Mouse (Mus musculus) forebrain, postnatal 0 days (tissue): ENCODE data around the gene Wipf2. TPM values are rescaled to one million over a fixed set of nuclear protein-coding genes. Genes with fewer than 3 reads are reported as not detected.
"Not testable (repeated sequence)": the region's sequence is repeated elsewhere in the genome, so short reads cannot be mapped to it uniquely, and the experiment has no call there.

Experiments
- ATAC-seq: fragments of 200-750 bp; cut with Nextera tagmentation; 2 replicates; pipeline ENCODE4 v1.8.0; 2017; ENCODE audit warnings: mild to moderate bottlenecking, moderate library complexity
- DNase-seq: peaks from one replicate; pipeline ENCODE4 v3.0.0-alpha.2; 2015
- H3K27ac ChIP-seq: fragments of 300-500 bp; sonication (generic); 2 replicates; pipeline ENCODE4 v1.5.1; 2014; ENCODE audit warnings: low read depth, mild to moderate bottlenecking, antibody characterized with exemption, low read length, moderate library complexity, mixed read lengths
- H3K27me3 ChIP-seq: fragments of 300-500 bp; sonication (generic); 2 replicates; pipeline ENCODE4 v1.6.1; 2014; ENCODE audit warnings: mild to moderate bottlenecking, low read length, mixed read lengths; ENCODE audit not compliant: insufficient read depth
- H3K36me3 ChIP-seq: fragments of 300-500 bp; sonication (generic); 2 replicates; pipeline ENCODE4 v1.6.1; 2014; ENCODE audit warnings: mild to moderate bottlenecking, moderate library complexity; ENCODE audit not compliant: insufficient read depth
- H3K4me1 ChIP-seq: fragments of 300-500 bp; sonication (generic); 2 replicates; pipeline ENCODE4 v1.6.1; 2014; ENCODE audit warnings: antibody characterized with exemption; ENCODE audit not compliant: insufficient read depth
- H3K4me2 ChIP-seq: fragments of 300-500 bp; sonication (generic); 2 replicates; pipeline ENCODE4 v1.6.1; 2014; ENCODE audit warnings: low read depth, mild to moderate bottlenecking, moderate library complexity
- H3K4me3 ChIP-seq: fragments of 300-500 bp; sonication (generic); 2 replicates; pipeline ENCODE4 v1.5.1; 2014; ENCODE audit warnings: low read depth, low read length, mixed read lengths
- H3K9ac ChIP-seq: fragments of 300-500 bp; sonication (generic); 2 replicates; pipeline ENCODE4 v1.6.1; 2014; ENCODE audit warnings: mild to moderate bottlenecking
- H3K9me3 ChIP-seq: fragments of 300-500 bp; sonication (generic); 2 replicates; pipeline ENCODE4 v1.6.1; 2016; ENCODE audit warnings: low read length
- CTCF ChIP-seq: sonication (generic); IDR thresholded peaks from 2 replicates; pipeline ENCODE4 v1.5.1; 2016; ENCODE audit warnings: antibody characterized with exemption, control low read depth, low read depth
- WGBS: fragments of 180-500 bp; shearing (Covaris S2); extraction: QIAGEN DNeasy Blood & Tissue Kit; methylation state at CpG from one replicate; pipeline ENCODE4 v1.1.7; 2014; 5-methylcytosine and 5-hydroxymethylcytosine counted together
- polyA plus RNA-seq: library from polyadenylated mRNA; unstranded; fragments of >200 nt; fragmentation: Nextera tagmentation; extraction: Ambion mirVana; gene quantifications from 2 replicates; pipeline ENCODE4 v1.2.1, GENCODE M21; 2015
- total RNA-seq: library from RNA; depleted of rRNA; stranded (reverse); fragments of >200 nt; gene quantifications from 2 replicates; pipeline ENCODE4 v1.2.3, GENCODE M21; 2014

Gene Wipf2
- total and polyA plus RNA-seq, 2 experiments from 2014 or later = 3.0 to 8.2 TPM

GRCm38 (mm10) chr11:98907437-98908173 is 44.2 kb downstream of the Wipf2 start, which contains the start of gene Cdc6:
Gene Cdc6 (plus strand): TSS chr11:98907801.
- peak within 1 kb of the TSS; percentile 66 for H3K27ac ChIP-seq
- no peak for TF ChIP-seq CTCF
- no peaks in the 10 kb centered on the region for H3K4me1 ChIP-seq
- H3K4me2 ChIP-seq = peak within 1 kb of the TSS; percentile 90
- under 1% methylated on average over 49 of the region's 49 CpGs for WGBS
- ATAC-seq (peak; percentile 98), DNase-seq (peak; percentile 96)
- peaks cover 8% of the 10 kb centered on the region; the same call in 1 of the 2 replicates for H3K36me3 ChIP-seq
- no peaks in the 10 kb centered on the region for H3K27me3 ChIP-seq
- no peaks in the 10 kb centered on the region for H3K9me3 ChIP-seq
- H3K9ac ChIP-seq = peak within 1 kb of the TSS; percentile 26; the same call in 1 of the 2 replicates
- peak within 1 kb of the TSS; percentile 45 for H3K4me3 ChIP-seq

- Histone ChIP-seq H3K4me2 (no peak overlapping the region), H3K27me3 (no peaks in the 10 kb centered on the region), H3K9me3 (no peaks in the 10 kb centered on the region), H3K4me3 (no peak overlapping the region), H3K27ac (no peak overlapping the region), H3K36me3 (peaks cover 8% of the 10 kb centered on the region; the same call in 1 of the 2 replicates), H3K4me1 (no peaks in the 10 kb centered on the region), H3K9ac (no peak overlapping the region)
- TF ChIP-seq CTCF = peak; percentile 76
- DNase-seq (peak; percentile 81), ATAC-seq (no peak)
- WGBS = 23% methylated on average over 6 of the region's 6 CpGs
These were observed 46.2 kb downstream of the Wipf2 start for GRCm38 (mm10) chr11:98909654-98910053.

DNA sequence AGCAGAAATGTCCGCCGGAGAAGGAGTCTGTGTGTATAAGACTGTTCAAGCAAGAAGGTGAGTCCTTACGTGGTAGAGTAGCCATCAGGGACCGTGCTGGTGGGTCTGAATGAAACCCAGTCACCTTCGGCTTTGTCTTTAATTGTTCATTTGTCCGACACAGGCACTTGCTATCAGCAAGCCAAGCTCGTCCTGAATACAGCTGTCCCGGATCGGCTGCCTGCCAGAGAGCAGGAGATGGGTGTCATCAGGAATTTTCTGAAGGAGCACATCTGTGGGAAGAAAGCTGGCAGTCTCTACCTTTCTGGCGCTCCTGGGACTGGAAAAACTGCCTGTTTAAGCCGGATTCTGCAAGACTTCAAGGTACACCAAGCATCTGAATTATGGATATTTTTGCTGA is 47.0 kb downstream of the Wipf2 start:
- Histone ChIP-seq H3K4me2 (no peak overlapping the region), H3K9me3 (no peaks in the 10 kb centered on the region), H3K36me3 (peaks cover 3% of the 10 kb centered on the region; the same call in 1 of the 2 replicates), H3K9ac (no peak overlapping the region), H3K27me3 (no peaks in the 10 kb centered on the region), H3K4me3 (no peak overlapping the region), H3K27ac (no peak overlapping the region), H3K4me1 (no peaks in the 10 kb centered on the region)
- TF ChIP-seq CTCF = no peak
- DNase-seq (no peak), ATAC-seq (no peak)
- 95% methylated on average over 11 of the region's 11 CpGs for WGBS

- Histone ChIP-seq H3K36me3 (no peaks in the 10 kb centered on the region), H3K27ac (no peak overlapping the region), H3K9me3 (no peaks in the 10 kb centered on the region), H3K4me1 (no peaks in the 10 kb centered on the region), H3K9ac (no peak overlapping the region), H3K27me3 (no peaks in the 10 kb centered on the region), H3K4me3 (no peak overlapping the region), H3K4me2 (no peak overlapping the region)
- DNase-seq (no peak), ATAC-seq (no peak)
- 84% methylated on average over 5 of the region's 5 CpGs for WGBS
- no peak for TF ChIP-seq CTCF
These were observed 48.1 kb downstream of the Wipf2 start for GRCm38 (mm10) chr11:98911498-98911897.

DNA sequence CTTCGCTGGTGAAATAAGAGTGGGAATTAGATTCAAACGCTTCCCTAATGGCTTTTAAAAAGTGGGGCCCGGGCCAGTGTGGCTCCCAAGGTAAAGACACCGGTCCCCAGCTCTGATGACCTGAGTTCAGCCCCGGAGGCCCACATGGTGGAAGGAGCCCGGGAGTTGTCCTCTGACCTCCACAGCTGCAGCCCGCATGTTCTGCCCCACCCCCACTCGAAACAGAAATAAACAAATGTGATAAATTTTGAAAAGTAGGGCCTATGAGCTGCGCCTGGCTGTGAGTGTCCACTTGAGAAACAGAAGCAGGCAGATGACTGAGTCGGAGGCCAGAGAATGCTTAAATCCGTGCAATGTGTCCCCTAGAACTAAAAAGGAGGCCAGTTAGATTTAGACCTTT is 50.8 kb downstream of the Wipf2 start:
- WGBS = 86% methylated on average over 11 of the region's 11 CpGs
- TF ChIP-seq CTCF = no peak
- Histone ChIP-seq H3K4me2 (no peak overlapping the region), H3K9ac (no peak overlapping the region), H3K9me3 (no peaks in the 10 kb centered on the region), H3K4me1 (no peaks in the 10 kb centered on the region), H3K4me3 (no peak overlapping the region), H3K27me3 (no peaks in the 10 kb centered on the region), H3K36me3 (no peaks in the 10 kb centered on the region), H3K27ac (no peak overlapping the region)
- DNase-seq (no peak), ATAC-seq (no peak)

GRCm38 (mm10) chr11:98916376-98916775 is 52.9 kb downstream of the Wipf2 start:
- H3K36me3 ChIP-seq, H3K4me3 ChIP-seq, H3K4me2 ChIP-seq, H3K9ac ChIP-seq, H3K9me3 ChIP-seq, H3K4me1 ChIP-seq, H3K27ac ChIP-seq, H3K27me3 ChIP-seq, DNase-seq, ATAC-seq: not testable (repeated sequence)
- WGBS = 91% methylated on average over 3 of the region's 3 CpGs
- TF ChIP-seq CTCF = peak; percentile 50

DNA sequence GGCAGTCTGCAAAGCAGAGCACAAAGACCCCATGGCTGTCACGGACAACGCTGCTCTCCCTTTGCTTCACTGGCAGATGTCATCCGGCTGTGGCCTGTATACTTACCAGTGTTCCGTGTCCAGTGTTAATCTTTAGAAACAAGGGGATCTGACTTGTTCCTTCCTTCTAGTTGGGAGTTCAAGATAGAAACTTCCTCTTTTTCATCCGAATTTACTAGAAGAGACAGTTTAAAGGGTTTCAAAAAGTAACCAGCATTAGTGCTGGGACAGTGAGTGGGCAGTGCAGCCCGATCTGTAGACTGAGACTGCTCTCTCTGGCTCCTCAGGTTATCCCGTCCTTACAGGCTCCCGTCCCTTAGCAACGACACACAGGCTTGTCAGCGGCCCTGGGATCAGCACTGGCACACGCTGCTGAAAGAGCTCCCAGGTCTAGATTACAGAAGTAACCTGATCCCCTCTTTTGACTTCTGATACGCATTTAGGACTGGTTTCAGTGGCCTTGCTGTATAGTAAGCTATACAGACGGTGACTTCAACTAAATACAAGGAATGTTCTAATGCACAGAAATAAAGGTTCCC is 54.1 kb downstream of the Wipf2 start:
- Histone ChIP-seq H3K36me3 (no peaks in the 10 kb centered on the region), H3K9ac (no peak overlapping the region), H3K27me3 (no peaks in the 10 kb centered on the region), H3K4me3 (no peak overlapping the region), H3K9me3 (no peaks in the 10 kb centered on the region), H3K4me1 (no peaks in the 10 kb centered on the region), H3K27ac (no peak overlapping the region), H3K4me2 (no peak overlapping the region)
- WGBS = 70% methylated on average over 13 of the region's 13 CpGs
- no peak for DNase-seq
- no peak for ATAC-seq
- no peak for TF ChIP-seq CTCF
